Mouse (Mus musculus) intestine, embryonic 14.5 days (tissue): ENCODE measurements around the gene Selenot. TPM values are rescaled to one million over a fixed set of nuclear protein-coding genes. Genes with fewer than 3 reads are reported as not detected.
A peak's percentile ranks its signal among the peaks of the same experiment; 100 is the strongest.

Experiments used
- ATAC-seq: fragments of 200-750 bp; cut with Nextera tagmentation; replicated peaks from 2 replicates; pipeline ENCODE4 v1.8.0; 2017; ENCODE audit warnings: low read depth, moderate number of reproducible peaks, moderate TSS enrichment, moderate library complexity; ENCODE audit not compliant: low FRiP score, low TSS enrichment
- DNase-seq: peaks from one replicate; pipeline ENCODE4 v3.0.0-alpha.2; 2018; ENCODE audit warnings: low spot score
- H3K27ac ChIP-seq: fragments of 300-500 bp; sonication (generic); 2 replicates; pipeline ENCODE4 v1.5.1; 2014; ENCODE audit warnings: low read depth, mild to moderate bottlenecking, control low read depth
- H3K27me3 ChIP-seq: fragments of 300-500 bp; sonication (generic); replicated peaks from 2 replicates; pipeline ENCODE4 v1.6.1; 2014; ENCODE audit warnings: low read length, control low read depth; ENCODE audit not compliant: control insufficient read depth, insufficient read depth
- H3K36me3 ChIP-seq: fragments of 300-500 bp; sonication (generic); 2 replicates; pipeline ENCODE4 v1.6.1; 2014; ENCODE audit warnings: low read length, control low read depth; ENCODE audit not compliant: control insufficient read depth, insufficient read depth
- H3K4me1 ChIP-seq: fragments of 300-500 bp; sonication (generic); replicated peaks from 2 replicates; pipeline ENCODE4 v1.6.1; 2014; ENCODE audit warnings: low read length, control low read depth, mixed read lengths; ENCODE audit not compliant: control insufficient read depth, insufficient read depth
- H3K4me2 ChIP-seq: fragments of 300-500 bp; sonication (generic); 2 replicates; pipeline ENCODE4 v1.6.1; 2014; ENCODE audit warnings: low read length
- H3K4me3 ChIP-seq: fragments of 300-500 bp; sonication (generic); 2 replicates; pipeline ENCODE4 v1.5.1; 2014; ENCODE audit warnings: low read depth, low read length, control low read depth, mixed read lengths
- H3K9ac ChIP-seq: fragments of 300-500 bp; sonication (generic); 2 replicates; pipeline ENCODE4 v1.6.1; 2014; ENCODE audit warnings: mild to moderate bottlenecking, low read length
- H3K9me3 ChIP-seq: fragments of 300-500 bp; sonication (generic); 2 replicates; pipeline ENCODE4 v1.6.1; 2016; ENCODE audit warnings: low read length, control low read depth; ENCODE audit not compliant: control insufficient read depth
- WGBS: fragments of 180-500 bp; shearing (Covaris S2); extraction: QIAGEN DNeasy Blood & Tissue Kit; methylation state at CpG from one replicate; pipeline ENCODE4 v1.1.7; 2014; 5-methylcytosine and 5-hydroxymethylcytosine counted together
- polyA plus RNA-seq: library from polyadenylated mRNA; unstranded; fragments of >200 nt; fragmentation: Nextera tagmentation; extraction: Ambion mirVana; gene quantifications from 2 replicates; pipeline ENCODE4 v1.2.1, GENCODE M21; 2014

Selenot gene
- polyA plus RNA-seq, 1 experiment from 2014 or later = 23.9 TPM

DNA sequence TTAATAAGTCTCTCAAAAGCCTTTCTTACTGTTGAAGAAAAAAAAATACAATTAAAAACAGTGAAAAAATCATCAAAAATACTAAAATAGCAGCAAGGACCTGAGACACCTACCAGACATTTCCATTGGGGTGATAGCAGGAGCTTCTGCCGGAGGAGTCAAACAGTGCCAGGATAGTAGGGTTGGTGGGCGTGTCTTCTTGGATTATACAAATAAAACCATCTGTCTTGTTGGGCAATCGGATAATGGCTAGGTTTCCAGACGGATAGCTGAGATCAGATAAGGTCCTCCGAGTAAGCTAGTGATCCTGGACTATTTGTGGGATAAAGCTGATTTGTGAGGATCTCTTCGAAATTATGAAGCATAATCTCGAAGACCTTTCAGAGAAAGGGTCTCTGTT lies 44.6 kb downstream of the Selenot start:
- 67% methylated on average over 7 of the region's 7 CpGs for WGBS
- Histone ChIP-seq H3K4me3 (no peak overlapping the region), H3K9me3 (no peaks in the 10 kb centered on the region), H3K27me3 (no peaks in the 10 kb centered on the region), H3K4me2 (no peak overlapping the region), H3K4me1 (no peaks in the 10 kb centered on the region), H3K9ac (no peak overlapping the region), H3K27ac (no peak overlapping the region), H3K36me3 (no peaks in the 10 kb centered on the region)
- DNase-seq (no peak), ATAC-seq (no peak)

DNA sequence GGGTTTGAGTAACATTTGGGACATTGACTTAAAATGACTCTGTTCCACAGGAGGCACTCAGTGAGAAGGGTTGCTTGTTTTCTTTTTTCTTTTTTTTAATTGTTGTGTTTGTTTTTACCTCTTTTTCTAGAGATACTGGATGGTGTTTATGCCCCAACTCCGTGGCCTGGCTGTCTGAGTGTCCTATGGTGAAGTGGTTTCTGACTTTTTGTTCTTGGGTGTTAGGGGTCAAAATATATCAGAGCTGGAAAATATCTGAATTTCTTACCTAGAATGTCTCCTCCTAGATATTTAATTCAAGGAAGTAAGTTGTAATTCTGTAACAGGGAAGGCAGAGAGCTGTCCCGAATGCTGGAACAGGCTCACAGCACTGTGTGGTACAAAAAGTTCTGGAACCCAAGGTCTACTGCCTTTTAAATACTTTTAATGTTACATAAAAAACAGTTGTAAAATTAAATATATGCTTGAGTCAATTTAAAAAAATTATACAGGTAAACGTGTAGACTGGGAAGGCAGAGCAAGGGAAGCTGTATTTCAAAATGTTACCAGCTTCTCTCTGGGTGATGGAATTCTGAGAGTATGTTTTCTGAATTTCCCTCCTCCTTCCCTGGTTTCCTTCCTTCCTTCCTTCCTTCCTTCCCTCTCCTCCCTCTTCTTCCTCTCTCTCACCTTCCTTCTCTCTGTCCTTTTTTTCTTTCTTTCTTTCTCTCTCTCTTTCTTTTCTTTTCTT lies 46.4 kb downstream of the Selenot start:
- H3K4me3 ChIP-seq = no peak overlapping the region
- H3K4me2 ChIP-seq = no peak overlapping the region
- H3K27me3 ChIP-seq = no peaks in the 10 kb centered on the region
- no peaks in the 10 kb centered on the region for H3K4me1 ChIP-seq
- H3K9ac ChIP-seq = no peak overlapping the region
- no peak overlapping the region for H3K27ac ChIP-seq
- ATAC-seq (no peak), DNase-seq (no peak)
- H3K9me3 ChIP-seq = no peaks in the 10 kb centered on the region
- 79% methylated on average over 3 of the region's 3 CpGs for WGBS
- no peaks in the 10 kb centered on the region for H3K36me3 ChIP-seq

DNA sequence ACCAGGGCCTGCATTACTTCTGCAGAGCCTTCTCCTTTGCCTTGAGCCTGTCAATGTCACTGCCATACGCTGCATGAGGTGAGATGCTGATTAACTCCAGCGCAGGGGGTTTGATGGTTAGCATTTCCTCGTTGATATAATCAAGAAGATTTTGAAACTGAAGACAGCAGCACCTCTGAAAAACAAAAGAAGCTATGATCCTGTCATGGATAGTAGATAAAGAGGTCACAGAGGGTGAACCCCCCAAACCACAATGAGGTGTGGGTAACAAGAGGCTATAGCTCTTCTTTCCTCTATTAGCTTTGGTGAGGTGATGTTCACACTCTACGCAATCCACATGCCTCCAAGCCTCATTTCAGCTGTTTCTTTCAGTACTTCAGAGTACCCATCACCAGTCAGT lies 48.5 kb downstream of the Selenot start:
- Histone ChIP-seq H3K27ac (no peak overlapping the region), H3K4me1 (no peaks in the 10 kb centered on the region), H3K27me3 (no peaks in the 10 kb centered on the region), H3K4me3 (no peak overlapping the region), H3K9me3 (no peaks in the 10 kb centered on the region), H3K36me3 (no peaks in the 10 kb centered on the region), H3K9ac (no peak overlapping the region), H3K4me2 (no peak overlapping the region)
- no peak for ATAC-seq
- 87% methylated on average over 4 of the region's 4 CpGs for WGBS
- DNase-seq = no peak

DNA sequence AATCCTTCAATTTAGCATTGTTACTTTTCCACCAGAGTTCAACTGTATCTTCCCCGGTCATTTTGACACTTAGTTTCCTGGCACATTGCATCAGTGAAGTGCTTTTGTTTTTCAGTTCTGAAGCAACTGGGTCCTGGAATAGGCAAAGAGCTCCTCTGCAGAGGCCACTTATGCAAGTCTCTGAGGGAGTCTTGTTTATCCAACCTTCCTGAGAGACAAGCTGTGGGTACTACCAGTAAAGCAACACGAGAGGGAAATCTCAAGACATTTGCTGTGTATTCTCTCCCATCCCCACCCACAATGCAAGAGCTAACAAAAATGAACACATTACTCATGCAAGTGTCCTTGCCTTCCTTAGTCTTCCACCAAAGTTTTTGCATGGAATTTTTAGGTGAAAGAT lies 55.3 kb downstream of the Selenot start:
- Histone ChIP-seq H3K27me3 (no peaks in the 10 kb centered on the region), H3K4me2 (no peak overlapping the region), H3K27ac (no peak overlapping the region), H3K4me3 (no peak overlapping the region), H3K9me3 (no peaks in the 10 kb centered on the region), H3K4me1 (no peaks in the 10 kb centered on the region), H3K36me3 (no peaks in the 10 kb centered on the region), H3K9ac (no peak overlapping the region)
- ATAC-seq (no peak), DNase-seq (no peak)
- 76% methylated on average over 2 of the region's 2 CpGs for WGBS

DNA sequence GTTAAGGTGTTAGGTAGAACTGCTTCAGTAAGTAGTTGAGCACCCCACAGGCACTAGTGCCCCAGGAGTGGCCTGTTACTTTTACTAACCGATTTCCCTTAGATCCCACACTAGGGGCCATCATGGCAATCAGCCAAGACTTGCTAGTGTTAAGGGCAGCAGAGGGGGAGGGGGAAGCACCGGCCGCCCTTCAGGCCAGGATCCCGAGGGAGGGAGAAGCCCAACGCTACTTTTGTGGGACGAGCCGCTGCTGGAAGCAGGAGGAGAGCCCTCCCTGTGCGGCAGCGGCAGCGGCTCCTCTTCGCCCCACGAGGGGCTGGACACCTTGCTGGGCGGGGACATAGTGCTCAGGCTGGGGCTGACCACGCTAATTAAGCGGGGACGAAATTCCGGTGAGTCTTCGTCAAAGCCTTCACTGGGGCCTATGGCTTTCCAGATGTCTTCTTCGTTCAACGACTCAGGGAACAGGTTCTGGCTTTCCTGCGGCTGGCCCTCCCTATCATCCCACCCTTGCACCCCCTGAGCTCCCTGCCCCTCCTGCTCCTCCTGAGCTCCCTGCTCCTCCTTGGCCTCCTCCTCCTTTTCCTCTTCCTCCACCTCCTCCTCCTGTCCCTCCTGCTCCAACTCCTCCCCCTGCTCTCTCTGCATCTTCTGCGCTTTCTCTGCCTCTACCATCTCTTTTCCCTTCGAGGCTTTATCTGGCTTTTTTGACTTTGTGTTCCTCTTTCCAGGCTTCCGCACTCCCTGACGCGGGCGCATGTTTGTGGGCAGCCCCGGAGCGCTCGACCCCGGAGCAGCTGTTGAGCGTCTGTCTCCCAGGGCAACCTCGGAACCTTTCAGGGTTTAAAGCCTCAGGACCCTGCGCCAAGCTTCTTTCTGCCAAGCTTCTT lies 60.2 kb downstream of the Selenot start, which contains the start of gene Erich6:
TSS of gene Erich6 (minus strand) at position 802 of the 890 bp plus-strand sequence.
- peak within 1 kb of the TSS; percentile 48 for H3K4me3 ChIP-seq
- no peaks in the 10 kb centered on the region for H3K36me3 ChIP-seq
- H3K27ac ChIP-seq = no peak within 1 kb of the TSS
- ATAC-seq (peak; percentile 79), DNase-seq (peak; percentile 81)
- H3K4me1 ChIP-seq = no peaks in the 10 kb centered on the region; the same call in 1 of the 2 replicates
- H3K27me3 ChIP-seq = no peaks in the 10 kb centered on the region
- 0 out of 2 replicates have a peak, but pooled peaks cover 3% of the 10 kb centered on the region for H3K9me3 ChIP-seq
- H3K4me2 ChIP-seq = peak within 1 kb of the TSS; percentile 97
- under 1% methylated on average over 33 of the region's 34 CpGs for WGBS
- peak within 1 kb of the TSS; percentile 53 for H3K9ac ChIP-seq

Other genes with a start within 250 kb of the Selenot start
- 15.0 TPM in 2 replicates for gene Tsc22d2, start 161.9 kb upstream of the Selenot start, polyA plus RNA-seq
- gene Eif2a, start 50.8 kb upstream of the Selenot start, polyA plus RNA-seq = 53.8 and 59.1 TPM in 2 replicates
- 127 and 141 TPM in 2 replicates for gene Serp1, start 50.7 kb upstream of the Selenot start, polyA plus RNA-seq
- 0.11 TPM in 1 of 2 replicates, not detected in the other for gene Erich6, start 60.6 kb downstream of the Selenot start, polyA plus RNA-seq
- 5.8 and 7.5 TPM in 2 replicates for gene Siah2, start 115.8 kb downstream of the Selenot start, polyA plus RNA-seq
- gene Mindy4b-ps, start 245.7 kb downstream of the Selenot start, polyA plus RNA-seq = not detected in 2 replicates